Mouse (Mus musculus) c-Kit-negative CD71-positive TER-119-positive erythroid progenitor cells, embryonic 14.5 days (primary cell): ENCODE data around the gene Col4a3.

Experiments used
- DNase-seq: peaks from one replicate; pipeline ENCODE4 v3.0.0-alpha.2; 2013; ENCODE audit warnings: low read depth, low spot score

Gene Col4a3

DNA sequence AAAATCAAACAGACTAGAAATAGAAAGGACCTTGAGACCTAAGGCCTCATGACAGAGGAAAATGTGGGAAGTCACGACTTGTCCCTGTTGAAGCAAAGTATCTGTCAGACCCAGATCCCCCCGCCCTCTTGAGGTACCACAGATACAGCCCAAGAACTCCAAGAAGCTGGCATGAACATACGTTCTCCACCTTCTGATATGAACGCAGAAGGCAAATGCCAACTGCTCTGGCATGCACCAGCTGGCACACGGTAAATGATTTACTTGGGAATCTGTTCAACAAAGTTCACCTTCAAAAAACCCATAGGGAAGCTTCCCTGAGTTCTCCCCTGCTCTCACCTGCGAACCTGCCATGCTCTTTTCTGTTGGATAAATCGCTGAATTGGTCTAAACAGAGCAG is 19.1 kb downstream of the Col4a3 start:
- DNase-seq, result no peak

DNA sequence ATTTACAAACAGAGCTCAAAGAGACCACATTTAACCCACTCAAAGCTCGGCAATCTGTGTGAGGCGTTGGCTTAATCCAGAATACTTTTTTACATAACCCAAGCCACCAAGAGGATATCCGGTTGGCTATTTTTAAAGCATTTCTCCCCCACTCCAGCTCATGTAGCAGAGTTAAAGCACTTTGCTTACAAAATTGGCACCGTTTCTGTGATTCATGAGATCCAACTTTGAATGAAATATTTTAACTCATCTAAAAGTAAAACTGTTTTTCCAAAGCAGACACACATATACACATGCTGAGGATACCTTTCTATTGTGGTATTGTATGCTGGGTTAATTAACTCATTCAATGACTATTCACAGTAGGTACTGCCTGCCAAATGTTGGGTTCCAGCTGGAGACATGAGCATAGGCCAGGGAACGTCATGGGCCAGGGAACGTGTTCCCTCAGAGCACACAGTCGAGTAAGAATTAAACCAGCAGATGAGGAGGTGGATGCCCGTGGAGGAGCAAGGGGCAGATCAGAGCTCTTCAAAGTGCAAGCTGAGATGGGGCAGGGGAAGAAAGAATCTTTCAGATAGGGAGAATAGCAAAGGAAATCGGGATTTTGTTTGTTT is 22.0 kb downstream of the Col4a3 start:
- DNase-seq, result no peak

DNA sequence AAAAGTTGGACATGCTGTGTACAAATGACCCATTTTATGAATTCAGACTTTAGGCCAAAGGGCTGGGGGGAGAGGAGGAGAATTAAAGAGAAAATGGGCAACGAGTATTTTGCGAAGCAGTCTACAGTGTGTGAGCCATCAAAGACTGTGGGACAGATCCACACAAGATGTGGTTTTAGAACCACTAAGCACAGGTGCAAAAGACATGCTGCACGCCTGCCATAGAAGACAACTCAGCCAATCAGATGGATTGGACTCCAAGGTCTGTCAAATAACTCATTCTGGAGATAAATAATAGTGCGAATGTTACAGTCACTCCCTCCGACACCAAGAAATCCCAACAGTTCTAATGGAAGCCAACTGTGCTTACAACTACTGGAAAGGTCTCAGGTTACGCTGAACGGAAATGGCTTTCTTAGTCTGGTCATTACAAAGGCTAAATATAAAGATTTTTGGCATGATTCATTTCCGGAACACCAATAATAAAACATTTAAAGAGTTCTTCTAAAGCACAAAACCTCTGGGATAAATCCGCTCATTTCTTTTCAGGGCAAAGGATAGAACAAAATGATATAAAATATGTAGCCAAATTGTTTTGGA is 25.4 kb downstream of the Col4a3 start:
- no peak for DNase-seq

DNA sequence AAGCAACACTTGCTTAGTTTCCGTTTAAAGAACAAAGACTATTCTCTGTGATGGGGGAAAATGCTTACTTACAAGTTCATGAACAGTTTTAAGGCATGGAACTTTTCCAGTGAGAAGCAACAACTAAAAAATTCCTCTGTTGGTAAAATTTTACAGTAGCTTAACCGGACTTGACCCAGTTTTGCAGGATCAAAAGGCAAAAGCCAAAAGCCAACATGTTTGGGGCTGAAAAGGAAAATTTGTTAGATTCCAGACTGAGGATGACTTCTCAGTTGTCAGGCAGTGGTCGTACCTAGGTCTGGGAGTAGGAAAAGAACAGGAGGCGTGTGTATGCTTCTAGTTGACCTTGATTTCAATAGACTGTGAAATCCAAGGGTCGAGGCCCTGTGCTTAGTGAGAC is 31.3 kb downstream of the Col4a3 start:
- no peak for DNase-seq

DNA sequence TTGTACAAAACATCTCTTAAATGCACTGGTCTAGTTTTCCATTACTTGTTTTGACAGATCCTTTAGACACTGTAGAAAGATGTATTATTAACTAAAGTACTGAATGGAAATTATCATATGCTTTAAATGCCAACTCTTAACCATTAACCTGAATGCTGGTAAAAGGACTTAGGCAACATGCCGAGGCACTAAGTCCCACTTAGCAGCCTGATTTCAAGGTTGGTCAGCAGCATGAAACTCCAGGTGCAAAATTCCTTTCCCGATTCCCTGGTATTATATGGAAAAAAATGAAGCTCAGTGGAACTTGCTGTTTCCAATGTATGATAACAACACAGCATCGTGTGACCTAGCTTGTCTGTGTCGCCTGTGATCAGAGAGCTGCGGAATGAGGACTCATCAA is 31.9 kb downstream of the Col4a3 start:
- no peak for DNase-seq

DNA sequence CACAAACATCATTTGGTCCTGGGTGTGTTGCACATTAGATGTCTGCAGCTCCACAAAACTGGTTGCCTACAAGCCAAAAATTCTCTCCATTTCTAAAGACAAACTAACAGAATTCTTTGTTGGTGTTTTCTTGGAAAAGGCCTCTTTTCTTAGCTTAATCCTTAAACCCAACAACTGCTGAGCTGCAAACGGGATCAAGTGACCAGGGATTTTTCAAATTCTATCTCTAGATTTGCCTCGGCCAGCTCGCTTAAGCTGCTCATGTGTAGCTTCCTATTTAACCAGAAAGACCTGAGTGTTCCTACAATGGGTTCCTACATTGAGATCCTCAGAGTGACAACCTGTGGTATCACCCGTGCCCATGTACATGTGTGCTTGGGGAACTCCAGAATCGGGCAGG is 33.3 kb downstream of the Col4a3 start:
- no peak for DNase-seq

DNA sequence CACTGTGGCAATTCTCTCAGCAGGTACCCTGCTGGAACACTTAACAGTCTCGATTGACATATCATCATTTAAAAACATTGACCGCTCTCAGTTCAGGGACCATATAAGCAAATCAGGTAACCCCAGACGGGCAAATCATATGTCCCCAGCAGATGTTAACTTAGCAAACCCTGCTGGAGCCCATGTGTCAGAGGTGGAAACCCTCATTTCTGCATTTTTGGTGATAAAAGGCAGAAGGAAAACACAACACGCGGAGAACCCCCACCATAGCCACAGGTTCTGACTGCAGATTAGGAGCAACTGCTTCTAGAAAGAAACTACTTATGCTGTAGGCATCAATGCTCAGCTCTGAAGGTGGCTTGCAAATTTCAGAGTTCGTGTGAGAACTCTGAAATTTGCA is 38.2 kb downstream of the Col4a3 start:
- DNase-seq, result no peak

DNA sequence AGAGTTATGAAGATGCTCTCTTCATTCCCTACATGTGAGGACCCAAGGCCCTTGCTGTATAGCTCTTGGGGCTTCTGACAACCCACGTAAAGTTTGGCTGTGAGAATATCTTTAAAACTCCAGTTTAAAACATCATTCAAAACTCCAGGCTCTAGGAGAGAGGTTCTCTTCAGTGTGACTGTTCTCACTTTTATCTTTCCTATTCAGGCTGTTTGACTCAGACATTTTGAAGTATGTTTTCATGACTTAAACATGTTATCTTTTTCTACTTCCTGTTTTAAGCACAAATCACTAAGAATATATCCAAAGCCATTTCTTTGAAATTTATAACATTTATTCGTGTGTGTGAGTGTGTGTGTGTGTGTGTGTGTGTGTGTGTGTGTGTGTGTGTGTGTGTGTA is 38.8 kb downstream of the Col4a3 start:
- no peak for DNase-seq

DNA sequence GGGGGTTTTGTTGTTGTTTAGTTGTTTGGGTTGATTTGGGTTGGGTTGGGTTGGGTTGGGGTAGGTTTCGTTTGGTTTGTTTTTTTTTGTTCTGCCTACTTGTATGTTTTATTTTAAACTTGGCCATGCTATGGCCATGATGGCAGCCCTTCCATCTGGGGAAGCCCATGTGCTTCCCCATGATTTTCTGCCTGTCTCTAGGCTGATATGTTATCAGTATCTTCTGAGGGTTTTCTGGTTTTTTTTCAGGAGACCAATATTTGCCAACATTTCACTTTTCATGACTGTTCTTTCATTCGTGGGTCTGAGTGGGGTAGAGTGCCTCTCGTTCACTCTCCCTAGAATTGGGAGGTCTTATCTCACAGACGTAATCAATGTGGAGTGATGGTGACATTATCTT is 40.9 kb downstream of the Col4a3 start:
- DNase-seq, result no peak

DNA sequence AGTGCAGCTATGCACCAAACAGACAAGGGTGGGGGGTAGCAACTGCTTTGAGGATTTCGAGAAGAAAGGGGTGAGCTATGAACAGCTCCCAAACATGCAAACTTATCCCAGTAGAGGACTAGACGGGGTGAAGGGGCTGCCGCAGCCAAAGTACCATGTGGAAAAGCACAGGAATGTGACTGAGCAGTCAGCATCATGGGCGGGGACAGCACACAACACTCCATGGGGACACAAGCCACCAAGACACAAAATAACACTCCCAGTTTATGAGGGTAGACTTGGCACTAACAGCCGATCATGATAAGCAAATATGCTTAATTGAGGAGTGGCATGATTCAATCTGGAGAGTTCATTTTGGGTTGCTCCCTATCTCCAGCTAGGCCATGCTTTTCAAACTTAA is 42.8 kb downstream of the Col4a3 start:
- no peak for DNase-seq

DNA sequence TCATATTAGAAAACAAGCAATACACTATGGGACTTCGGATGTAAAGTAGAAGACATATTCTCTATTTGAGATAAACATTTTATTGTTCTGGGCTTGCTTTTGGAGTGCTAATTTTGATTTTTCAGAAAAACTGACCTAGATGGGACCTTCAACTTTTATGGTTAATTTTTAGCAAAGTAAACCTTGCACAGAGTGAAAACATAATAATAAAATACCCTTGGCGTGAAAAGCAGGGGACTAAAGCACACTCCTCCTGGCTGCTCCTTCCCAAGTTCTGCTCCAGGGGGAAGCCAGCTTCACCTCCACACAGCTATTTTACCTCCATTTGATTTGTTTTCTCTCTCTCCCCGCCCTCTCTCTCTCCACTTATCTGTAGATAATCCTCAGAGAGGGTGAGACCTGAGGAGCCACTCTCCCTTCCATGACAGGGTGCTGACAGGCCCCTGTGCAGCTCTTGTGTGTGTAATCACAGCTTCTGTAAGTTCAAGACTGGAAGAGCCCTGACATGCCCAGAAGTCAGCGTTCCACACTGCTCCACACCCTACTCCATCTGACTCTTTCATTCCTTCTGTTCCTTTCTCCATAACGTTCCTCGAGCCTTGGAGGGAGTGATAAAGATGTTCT is 44.6 kb downstream of the Col4a3 start:
- no peak for DNase-seq

DNA sequence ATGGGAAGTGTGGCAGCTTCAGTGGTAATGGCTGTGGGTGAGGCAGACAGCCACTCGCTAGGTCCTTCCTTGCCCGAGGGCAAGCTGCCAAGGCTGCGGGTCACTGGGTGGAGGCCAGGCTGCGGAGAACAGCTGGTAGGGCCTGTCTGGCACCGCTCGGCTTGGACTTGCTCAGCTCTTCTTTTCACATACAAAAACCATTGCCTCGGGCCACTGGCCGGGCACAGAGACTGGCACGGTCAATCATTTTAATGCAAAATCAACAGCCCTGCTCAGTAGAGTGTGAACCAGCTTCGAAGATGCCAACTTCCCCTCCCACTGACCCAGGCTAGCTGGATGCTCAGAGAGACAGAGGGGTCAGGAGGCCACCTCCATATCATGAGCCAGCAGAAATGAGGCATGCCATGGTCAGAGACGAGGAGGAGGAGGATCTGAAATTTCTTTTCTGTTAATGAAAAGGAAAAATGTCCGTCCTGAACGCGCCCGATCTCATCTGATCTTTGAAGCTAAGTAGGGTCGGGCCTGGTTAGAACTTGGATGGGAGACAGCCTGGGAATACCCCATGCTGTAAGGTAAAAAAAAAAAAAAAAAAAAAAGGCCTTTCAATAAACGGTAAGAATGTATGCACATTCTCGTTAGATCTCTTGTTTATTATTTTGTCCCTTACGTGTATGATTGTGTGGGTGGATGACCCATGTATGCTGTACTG is 48.0 kb downstream of the Col4a3 start:
- DNase-seq, result no peak

DNA sequence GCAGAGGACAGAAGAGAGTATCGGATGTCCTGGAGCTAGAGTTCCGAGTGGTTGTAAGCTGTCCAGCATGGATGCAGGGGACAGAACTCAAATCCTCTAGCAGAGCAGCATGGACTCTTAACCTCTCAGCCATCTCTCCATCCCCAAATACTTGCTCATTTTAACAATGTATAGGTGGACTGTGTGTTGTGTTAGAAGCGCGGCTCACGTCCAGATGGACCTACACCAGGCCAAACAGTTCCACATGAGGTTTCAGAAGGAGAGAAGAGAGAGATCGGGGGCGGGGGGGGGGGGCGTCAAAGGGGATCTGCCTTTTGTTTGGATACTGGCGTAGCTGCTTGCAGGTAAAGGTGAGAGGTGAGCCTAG is 48.5 kb downstream of the Col4a3 start:
- no peak for DNase-seq

DNA sequence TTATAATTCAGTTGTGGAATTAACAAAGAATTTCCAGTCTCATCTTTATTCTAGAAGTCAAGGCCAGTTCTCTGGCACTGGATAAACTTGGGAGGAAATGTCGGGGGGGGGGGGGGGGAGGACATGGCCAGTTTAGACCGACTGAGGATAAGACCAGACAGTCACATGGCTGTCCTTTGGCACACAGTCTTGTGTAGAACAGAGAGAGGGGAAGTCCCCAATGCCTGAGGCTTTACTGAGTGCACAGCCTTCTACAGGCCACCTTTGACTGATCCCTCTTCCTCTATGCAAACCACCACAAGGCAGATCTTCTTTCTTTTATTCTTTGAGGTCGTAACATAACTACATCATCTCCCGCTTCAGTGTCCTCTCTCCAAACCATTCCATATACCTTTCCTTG is 49.6 kb downstream of the Col4a3 start:
- DNase-seq, result no peak

DNA sequence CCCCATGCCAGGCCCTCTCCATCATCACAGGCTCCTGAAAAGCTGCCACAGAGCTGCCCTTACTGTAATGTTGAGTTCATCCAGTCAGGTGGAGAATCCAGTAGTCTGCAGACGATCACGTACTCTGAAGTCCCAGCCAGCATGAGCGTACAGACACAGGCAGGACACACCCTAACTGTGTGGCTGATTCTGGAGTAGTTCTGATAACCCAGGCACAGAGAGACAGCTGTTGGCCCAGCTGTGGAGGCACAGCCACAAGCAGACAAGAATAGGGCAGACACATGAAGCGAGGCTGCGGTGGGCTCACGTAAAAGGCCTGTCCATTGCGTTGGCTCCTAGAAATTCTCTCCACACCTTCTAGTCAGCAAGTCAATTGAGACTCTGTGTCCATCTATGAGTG is 50.7 kb downstream of the Col4a3 start:
- no peak for DNase-seq

DNA sequence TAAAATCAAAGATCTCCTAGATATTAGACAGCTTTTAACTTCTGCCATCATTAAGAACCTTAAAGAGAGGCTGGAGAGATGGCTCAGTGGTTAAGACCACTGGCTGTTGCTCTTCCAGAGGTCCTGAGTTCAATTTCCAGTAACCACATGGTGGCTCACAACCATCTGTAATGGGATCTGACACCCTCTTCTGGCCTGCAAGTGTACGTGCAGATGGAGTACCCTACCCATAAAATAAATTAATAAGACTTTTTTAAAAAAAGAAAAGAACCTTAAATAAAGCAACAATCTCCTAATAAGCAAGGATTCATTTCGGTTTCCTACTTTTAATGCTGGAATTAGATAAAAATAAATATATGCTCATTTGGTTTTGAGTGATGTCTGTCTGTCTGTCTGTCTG is 51.7 kb downstream of the Col4a3 start:
- no peak for DNase-seq

DNA sequence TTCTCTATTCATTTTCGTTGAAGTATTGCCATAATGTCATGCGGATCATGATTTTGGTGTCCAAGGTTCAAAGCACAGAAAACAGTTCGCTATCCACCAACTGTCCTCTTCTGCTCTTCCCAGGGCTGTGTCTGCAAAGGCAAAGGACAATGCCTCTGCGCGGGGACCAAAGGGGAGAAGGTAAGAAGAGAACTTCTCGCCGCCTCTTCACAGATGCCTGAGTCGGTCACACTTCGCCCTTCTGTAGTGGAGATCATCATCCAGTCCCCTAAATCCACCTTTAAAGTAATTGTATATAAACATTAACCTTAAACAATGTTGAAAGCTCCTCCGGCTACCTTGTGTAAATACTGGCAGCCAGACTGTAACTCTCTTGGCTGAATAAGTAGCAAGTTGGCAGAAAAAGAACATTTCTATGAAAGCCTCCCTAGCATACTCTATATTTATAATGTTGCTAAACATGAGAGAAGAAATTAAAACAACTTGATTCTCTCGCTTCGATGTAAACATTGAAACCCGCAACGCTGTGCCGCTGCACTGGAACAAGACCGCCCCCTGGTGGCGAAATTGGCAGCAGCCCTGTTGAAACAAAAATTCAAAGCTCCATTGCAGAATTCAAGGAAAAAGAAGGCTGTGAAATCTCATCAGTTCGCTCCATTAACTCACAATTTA is 54.7 kb downstream of the Col4a3 start:
- DNase-seq, result peak; percentile 44

DNA sequence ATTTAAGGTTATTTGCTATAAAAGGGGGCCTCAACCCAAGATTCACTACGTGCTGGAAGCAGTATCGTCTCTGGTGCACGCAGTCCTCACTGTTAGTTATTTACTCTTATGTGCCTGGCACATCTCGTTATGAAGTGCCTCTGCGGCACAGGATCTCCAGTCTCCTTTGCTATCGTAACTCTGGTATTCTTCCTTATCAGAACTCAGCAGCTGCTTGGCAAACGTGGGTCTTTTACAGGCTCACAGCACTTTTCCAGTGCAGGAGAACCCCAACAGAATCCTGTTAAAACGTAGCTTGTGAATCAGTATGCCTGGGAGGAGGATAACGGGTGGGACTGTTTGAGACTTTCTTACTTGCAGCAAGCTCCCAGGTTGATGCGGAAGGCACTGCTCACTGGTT is 61.3 kb downstream of the Col4a3 start:
- DNase-seq, result peak; percentile 21

DNA sequence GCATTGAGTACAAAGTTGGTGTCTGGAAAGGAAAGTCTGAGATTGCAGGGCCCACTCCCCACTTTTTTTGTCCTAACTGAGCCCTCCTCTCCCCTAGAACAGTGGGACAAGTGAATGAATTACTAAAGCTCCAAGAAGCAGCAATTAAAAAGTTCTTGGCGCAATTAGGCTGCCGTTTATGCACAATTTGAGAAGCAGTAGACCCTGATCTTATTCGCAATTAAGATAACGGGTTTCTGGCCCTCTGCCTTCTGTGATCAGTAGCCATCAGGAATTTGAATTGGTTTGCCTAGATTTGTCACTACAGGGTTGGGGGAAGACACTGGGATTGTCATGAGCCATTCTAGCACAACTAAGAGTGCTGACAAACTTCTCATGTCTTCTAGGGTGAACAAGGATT is 64.1 kb downstream of the Col4a3 start:
- no peak for DNase-seq

DNA sequence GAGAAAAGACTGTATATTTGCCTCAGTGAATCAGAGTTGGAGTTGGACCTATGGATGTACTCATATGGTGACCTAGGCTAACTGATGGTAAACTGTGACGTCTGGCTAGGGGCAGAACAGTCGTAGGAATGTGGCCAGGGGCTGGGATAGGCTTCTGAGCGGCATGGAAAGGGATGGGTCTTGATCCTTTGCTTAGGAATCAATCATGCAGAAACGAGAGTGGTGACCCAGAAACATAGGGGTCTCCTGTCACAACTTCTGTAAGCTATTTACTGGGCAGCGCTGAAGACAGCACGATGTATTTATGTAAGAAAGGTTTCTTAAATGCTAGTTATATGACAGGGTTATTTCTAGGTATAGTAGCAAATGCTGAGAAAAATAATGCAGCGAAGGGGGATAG is 67.3 kb downstream of the Col4a3 start:
- DNase-seq, result no peak

DNA sequence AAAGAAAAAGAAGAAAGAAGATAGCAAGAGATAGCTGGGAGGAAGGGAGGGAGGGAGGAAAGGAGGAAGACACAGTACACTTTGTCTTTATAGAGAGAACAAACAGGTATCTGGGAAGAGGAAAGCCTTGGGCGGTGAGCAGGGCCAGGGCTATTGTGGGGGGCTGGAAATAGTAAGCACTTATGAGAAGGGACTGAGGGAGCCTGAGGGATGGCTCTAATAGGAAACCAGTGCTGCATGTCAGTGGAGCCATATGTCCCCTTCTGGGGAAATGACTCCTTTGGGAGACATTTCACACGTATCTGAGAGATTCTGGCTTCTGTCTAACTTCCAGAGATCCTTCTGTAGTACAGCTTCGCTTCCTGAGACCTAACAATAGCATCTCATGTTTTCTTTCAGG is 69.7 kb downstream of the Col4a3 start:
- no peak for DNase-seq

DNA sequence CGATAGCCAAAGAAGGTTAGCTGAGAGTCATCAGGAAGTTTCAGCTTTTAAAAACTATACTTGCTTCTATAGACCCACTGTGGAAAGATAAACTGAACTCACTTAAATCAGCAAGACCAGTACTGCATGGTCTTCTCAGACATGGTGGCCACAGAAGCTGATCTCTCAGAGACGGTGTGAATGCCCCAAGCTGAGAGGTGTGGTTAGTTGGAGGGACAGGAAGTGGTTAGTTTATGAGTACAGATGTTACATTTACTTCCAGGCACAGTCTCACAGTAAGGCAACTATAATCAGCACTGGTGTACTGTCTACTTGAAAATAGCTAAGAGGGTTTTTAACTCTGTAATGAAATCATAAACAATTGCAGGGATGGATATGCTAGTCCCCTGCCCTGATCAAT is 75.5 kb downstream of the Col4a3 start:
- DNase-seq, result no peak

DNA sequence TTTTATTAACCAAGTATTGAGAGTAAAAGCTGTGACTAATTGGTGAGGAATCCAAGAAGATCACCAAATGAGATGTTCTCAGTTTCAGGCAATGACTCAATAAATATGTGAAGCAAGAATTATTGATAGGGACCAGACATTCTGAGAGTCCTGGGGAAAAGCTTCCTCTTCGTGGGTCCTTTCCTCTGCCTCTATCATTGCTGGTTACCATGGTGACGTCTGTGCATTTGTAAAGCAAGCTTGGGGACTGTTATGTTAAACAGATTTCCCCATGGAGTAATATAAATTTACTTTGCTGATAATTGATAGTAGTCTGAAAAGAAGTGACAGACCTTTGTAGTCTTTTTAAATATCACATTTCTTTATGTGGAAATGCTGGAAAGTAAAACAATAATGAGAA is 76.8 kb downstream of the Col4a3 start:
- no peak for DNase-seq
